Mouse (Mus musculus) forebrain, embryonic 13.5 days (tissue): Measurements from ENCODE around the gene Cdh12. TPM values are rescaled to one million over a fixed set of nuclear protein-coding genes. Genes with fewer than 3 reads are reported as not detected.
"Not testable (repeated sequence)": the region's sequence is repeated elsewhere in the genome, so short reads cannot be mapped to it uniquely, and the experiment has no call there.

ENCODE experiments used
- ATAC-seq: fragments of 200-750 bp; cut with Nextera tagmentation; 2 replicates; pipeline ENCODE4 v1.8.0; 2017
- H3K27ac ChIP-seq: fragments of 300-500 bp; sonication (generic); 2 replicates; pipeline ENCODE4 v1.5.1; 2015; ENCODE audit warnings: inconsistent platforms, mild to moderate bottlenecking, moderate library complexity
- H3K27me3 ChIP-seq: fragments of 300-500 bp; sonication (generic); 2 replicates; pipeline ENCODE4 v1.6.1; 2015; ENCODE audit warnings: mild to moderate bottlenecking, inconsistent platforms
- H3K36me3 ChIP-seq: fragments of 300-500 bp; sonication (generic); 2 replicates; pipeline ENCODE4 v1.6.1; 2015; ENCODE audit warnings: mild to moderate bottlenecking, inconsistent platforms; ENCODE audit not compliant: poor library complexity, severe bottlenecking
- H3K4me1 ChIP-seq: fragments of 300-500 bp; sonication (generic); 2 replicates; pipeline ENCODE4 v1.6.1; 2015; ENCODE audit warnings: inconsistent platforms
- H3K4me2 ChIP-seq: fragments of 300-500 bp; sonication (generic); 2 replicates; pipeline ENCODE4 v1.6.1; 2015; ENCODE audit warnings: inconsistent platforms, mild to moderate bottlenecking, moderate library complexity
- H3K4me3 ChIP-seq: fragments of 300-500 bp; sonication (generic); 2 replicates; pipeline ENCODE4 v1.5.1; 2015; ENCODE audit warnings: mild to moderate bottlenecking, inconsistent platforms
- H3K9ac ChIP-seq: fragments of 300-500 bp; sonication (generic); 2 replicates; pipeline ENCODE4 v1.6.1; 2015; ENCODE audit warnings: mild to moderate bottlenecking, inconsistent platforms
- H3K9me3 ChIP-seq: fragments of 300-500 bp; sonication (generic); replicated peaks from 2 replicates; pipeline ENCODE4 v1.6.1; 2016; ENCODE audit warnings: inconsistent platforms
- WGBS: fragments of 180-500 bp; shearing (Covaris S2); methylation state at CpG from one replicate; pipeline ENCODE4 v1.1.7; 2015; 5-methylcytosine and 5-hydroxymethylcytosine counted together
- polyA plus RNA-seq: library from polyadenylated mRNA; unstranded; fragments of >200 nt; fragmentation: Nextera tagmentation; extraction: Ambion mirVana; gene quantifications from 2 replicates; pipeline ENCODE4 v1.2.1, GENCODE M21; 2015

Gene Cdh12
- polyA plus RNA-seq, 1 experiment from 2014 or later = 2.1 TPM

DNA sequence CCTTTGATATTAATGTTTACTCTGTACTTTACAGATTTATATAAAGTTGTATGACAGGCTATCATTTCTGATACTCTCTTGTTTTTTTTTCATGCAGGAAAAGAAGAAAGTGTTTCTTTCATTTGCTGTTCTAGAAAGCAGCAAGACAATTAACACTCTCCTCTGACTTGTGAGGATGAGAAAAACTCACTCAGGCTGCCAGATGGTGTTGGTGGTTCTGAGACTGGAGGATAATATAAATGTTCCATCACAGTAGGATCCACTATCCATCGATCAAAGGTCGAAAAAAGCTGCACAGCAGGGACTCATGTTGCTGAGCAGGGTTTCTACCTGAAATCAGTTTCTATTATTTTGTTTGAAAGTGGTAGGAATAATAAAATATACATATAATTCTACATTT, 185.5 kb downstream of the Cdh12 start:
- ATAC-seq = no peak
- H3K27me3 ChIP-seq = no peaks in the 10 kb centered on the region
- no peaks in the 10 kb centered on the region for H3K9me3 ChIP-seq
- H3K9ac ChIP-seq = no peak overlapping the region
- 71% methylated on average over 2 of the region's 2 CpGs for WGBS
- H3K36me3 ChIP-seq = no peaks in the 10 kb centered on the region
- H3K4me2 ChIP-seq = no peak overlapping the region
- H3K27ac ChIP-seq = no peak overlapping the region
- H3K4me1 ChIP-seq = no peaks in the 10 kb centered on the region
- H3K4me3 ChIP-seq = no peak overlapping the region

DNA sequence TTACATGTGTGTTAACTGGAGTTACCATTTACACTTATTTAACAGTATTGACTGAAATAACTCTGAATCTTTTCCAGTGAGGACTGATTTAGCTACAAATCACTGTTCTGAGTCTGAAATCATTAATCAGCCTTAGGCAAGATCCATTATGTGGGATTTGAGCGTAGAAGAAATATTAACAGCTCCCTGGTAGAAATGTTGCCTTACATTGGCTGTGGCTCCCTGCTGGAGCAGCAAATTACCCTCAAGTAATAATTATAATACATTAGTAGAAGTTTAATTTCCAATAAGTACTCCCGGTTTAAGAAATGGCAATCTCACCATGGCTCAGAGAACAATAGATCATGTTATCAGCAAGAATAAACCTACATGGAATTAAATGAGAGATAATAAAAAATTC, 190.1 kb downstream of the Cdh12 start:
- no peak for ATAC-seq
- Histone ChIP-seq H3K9me3 (no peaks in the 10 kb centered on the region), H3K4me2 (no peak overlapping the region), H3K4me3 (no peak overlapping the region), H3K36me3 (no peaks in the 10 kb centered on the region), H3K27ac (no peak overlapping the region), H3K27me3 (no peaks in the 10 kb centered on the region), H3K4me1 (no peaks in the 10 kb centered on the region), H3K9ac (no peak overlapping the region)
- 76% methylated on average over 2 of the region's 2 CpGs for WGBS

DNA sequence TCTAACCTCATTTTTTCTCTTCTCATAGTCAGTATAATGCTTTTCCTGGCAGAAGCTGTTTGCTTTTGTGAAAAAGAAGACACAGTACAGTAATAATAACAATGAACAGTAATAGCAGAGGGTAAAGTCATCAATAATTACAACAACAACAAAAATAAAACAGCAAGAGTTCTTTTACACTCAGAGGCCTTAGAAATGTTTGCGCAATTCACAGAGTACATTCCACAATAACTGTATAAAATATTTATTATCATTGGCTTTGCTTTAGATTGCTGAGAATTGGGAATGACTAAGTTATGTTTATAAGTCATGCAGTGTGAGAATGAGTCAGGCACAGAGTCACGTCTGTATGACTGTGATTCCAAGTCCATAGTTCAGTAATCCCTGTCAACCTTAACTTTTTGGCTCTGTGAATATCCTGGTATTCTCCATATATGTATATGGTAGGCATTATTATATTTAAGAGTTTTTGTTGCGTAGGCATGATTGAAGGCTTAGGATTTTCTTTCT, 193.9 kb downstream of the Cdh12 start:
- Histone ChIP-seq H3K27me3 (no peaks in the 10 kb centered on the region), H3K27ac (no peak overlapping the region), H3K36me3 (no peaks in the 10 kb centered on the region), H3K4me1 (no peaks in the 10 kb centered on the region), H3K9ac (no peak overlapping the region), H3K9me3 (no peaks in the 10 kb centered on the region), H3K4me2 (no peak overlapping the region), H3K4me3 (no peak overlapping the region)
- 90% methylated on average over 3 of the region's 3 CpGs for WGBS
- no peak for ATAC-seq

DNA sequence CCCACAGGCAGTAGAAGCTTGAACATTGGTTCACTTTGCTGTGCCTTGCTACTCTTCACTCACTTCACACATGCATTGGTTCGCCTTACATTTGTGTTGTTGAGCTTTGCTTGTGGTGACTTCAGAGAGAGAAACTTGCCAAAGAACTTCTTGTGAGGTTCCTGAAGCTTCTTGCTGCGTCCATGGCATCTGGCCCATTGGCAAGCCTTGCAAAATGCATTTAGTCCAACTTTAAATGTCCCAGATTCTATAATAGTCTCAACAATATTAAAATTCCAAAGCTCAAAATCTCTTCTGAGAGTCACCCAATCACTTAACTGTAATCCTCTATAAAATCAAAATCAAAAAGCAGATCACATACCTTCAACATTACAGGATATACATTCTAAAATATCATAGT, 211.2 kb downstream of the Cdh12 start:
- H3K27me3 ChIP-seq = no peaks in the 10 kb centered on the region
- H3K27ac ChIP-seq = no peak overlapping the region
- 71% methylated on average over 2 of the region's 2 CpGs for WGBS
- no peaks in the 10 kb centered on the region for H3K4me1 ChIP-seq
- no peak for ATAC-seq
- no peak overlapping the region for H3K9ac ChIP-seq
- no peaks in the 10 kb centered on the region for H3K36me3 ChIP-seq
- H3K4me3 ChIP-seq = no peak overlapping the region
- no peaks in the 10 kb centered on the region for H3K9me3 ChIP-seq
- H3K4me2 ChIP-seq = no peak overlapping the region

DNA sequence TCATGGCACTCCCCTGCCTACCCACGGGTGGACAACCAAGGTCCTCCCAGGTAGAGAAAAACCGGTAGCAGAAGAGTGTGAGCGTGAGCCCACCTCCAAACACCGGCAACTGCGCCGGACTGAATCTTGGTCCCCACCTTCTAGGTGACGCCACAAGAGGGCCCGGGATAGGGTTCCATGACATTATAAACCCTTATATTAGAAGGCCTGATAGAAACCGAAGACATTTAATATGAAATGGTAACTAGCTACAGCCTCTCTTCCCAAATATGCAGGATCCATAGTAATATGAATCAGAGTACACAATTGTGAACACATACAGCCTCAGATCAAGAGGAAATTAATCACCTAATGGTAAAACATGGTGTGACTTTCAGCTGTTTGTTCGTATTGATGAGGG, 217.6 kb downstream of the Cdh12 start, which contains the start of gene Acot10:
Gene Acot10 (minus strand): TSS at position 101 of the 400 bp plus-strand sequence.
- Histone ChIP-seq H3K9ac (no peak within 1 kb of the TSS), H3K27me3 (no peaks in the 10 kb centered on the region), H3K9me3 (no peaks in the 10 kb centered on the region), H3K4me3 (no peak within 1 kb of the TSS), H3K4me1 (no peaks in the 10 kb centered on the region), H3K4me2 (no peak within 1 kb of the TSS), H3K36me3 (no peaks in the 10 kb centered on the region), H3K27ac (no peak within 1 kb of the TSS)
- ATAC-seq = no peak
- WGBS = 90% methylated on average over 10 of the region's 10 CpGs

DNA sequence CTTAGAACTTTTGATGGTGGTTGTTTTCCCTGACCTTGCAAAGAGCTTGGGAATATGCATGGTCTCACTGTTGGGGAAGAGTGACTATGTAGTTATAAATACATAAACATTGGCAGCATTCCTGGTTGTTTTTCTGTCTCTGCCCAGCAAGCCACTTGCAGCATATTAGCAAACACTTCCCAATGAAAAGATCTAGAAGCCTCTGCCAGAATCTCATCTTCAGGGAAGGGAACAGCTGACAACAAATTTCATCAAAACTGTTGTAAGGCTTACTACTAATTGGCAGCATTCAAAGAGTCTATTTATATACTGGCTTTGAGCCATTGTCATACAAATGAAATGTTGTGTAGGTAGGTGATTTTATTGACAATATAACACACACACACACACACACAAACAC, 218.3 kb downstream of the Cdh12 start:
- H3K27ac ChIP-seq = no peak overlapping the region

DNA sequence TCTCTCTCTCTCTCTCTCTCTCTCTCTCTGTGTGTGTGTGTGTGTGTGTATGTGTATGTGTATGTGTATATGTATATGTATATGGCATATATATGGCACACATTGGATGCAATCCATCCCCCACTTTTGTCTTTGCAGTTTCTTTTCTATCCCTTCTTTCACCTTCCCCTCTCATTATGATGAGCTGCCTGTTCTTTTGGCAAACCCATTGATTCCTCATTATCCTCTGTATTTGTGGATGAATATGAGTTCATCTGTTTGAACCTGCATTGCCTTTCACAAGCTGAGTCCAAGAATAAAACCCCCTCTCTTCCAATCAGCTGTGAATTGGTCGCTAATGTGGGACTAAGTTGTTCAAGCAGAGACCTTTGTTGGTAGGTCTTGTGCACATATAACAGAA, 218.9 kb downstream of the Cdh12 start:
- ATAC-seq = peak; percentile 16; the same call in 1 of the 2 replicates

More for the DNA sequence above, 218.3 kb downstream of the Cdh12 start:
- H3K4me3 ChIP-seq = no peak overlapping the region
- H3K9me3 ChIP-seq = no peaks in the 10 kb centered on the region
- H3K27me3 ChIP-seq = no peaks in the 10 kb centered on the region
- no peaks in the 10 kb centered on the region for H3K4me1 ChIP-seq
- H3K4me2 ChIP-seq = no peak overlapping the region
- ATAC-seq = peak; percentile 61
- no peaks in the 10 kb centered on the region for H3K36me3 ChIP-seq
- H3K9ac ChIP-seq = no peak overlapping the region

DNA sequence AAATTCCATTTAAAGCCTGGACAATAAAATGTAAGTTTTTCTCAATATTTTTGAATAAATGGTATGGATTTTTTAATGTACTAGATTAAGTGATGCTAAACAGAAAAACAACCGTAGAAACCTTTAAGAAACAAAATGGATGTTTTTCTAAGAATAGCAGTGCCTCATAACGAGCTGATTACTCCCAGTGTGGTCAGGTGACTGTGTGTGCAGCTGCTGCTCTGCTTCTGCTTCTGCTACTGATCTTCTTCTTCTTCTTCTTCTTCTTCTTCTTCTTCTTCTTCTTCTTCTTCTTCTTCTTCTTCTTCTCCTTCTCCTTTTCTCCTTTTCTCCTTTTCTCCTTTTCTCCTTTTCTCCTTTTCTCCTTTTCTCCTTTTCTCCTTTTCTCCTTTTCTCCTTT, 220.4 kb downstream of the Cdh12 start:
- 54% methylated on average over 2 of the region's 2 CpGs for WGBS
- not testable (repeated sequence) for H3K4me2 ChIP-seq, H3K4me1 ChIP-seq, H3K27ac ChIP-seq, H3K9me3 ChIP-seq, H3K27me3 ChIP-seq, H3K9ac ChIP-seq, H3K4me3 ChIP-seq, H3K36me3 ChIP-seq, ATAC-seq

More for the DNA sequence above, 218.9 kb downstream of the Cdh12 start:
- Histone ChIP-seq H3K4me2 (no peak overlapping the region), H3K9ac (no peak overlapping the region), H3K27ac (no peak overlapping the region), H3K36me3 (no peaks in the 10 kb centered on the region), H3K4me3 (no peak overlapping the region), H3K4me1 (no peaks in the 10 kb centered on the region), H3K9me3 (no peaks in the 10 kb centered on the region), H3K27me3 (no peaks in the 10 kb centered on the region)
- 48% methylated on average over 1 of the region's 1 CpGs for WGBS

DNA sequence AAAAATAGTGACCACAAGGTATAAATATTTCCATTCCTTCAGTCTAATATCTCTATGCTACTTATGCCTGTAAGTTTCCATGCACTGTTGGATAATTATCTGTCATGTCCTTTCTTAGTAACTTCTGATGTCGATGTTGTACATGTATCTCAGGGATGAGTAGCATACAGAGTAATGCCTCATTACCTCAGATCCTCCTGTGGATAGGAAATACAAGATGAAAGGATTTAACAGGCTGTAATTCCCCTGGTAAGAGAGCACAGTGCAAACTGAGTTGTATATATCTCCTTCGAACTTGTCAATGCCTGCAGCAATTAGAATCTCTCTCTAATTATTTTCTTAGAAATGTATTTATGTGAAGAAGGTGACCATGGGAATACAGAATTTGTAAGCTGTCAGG, 233.7 kb downstream of the Cdh12 start:
- Histone ChIP-seq H3K4me1 (no peaks in the 10 kb centered on the region), H3K4me3 (no peak overlapping the region), H3K36me3 (no peaks in the 10 kb centered on the region), H3K9me3 (no peaks in the 10 kb centered on the region), H3K27ac (no peak overlapping the region), H3K4me2 (no peak overlapping the region), H3K9ac (no peak overlapping the region), H3K27me3 (no peaks in the 10 kb centered on the region)
- ATAC-seq = no peak
- 77% methylated on average over 2 of the region's 2 CpGs for WGBS

DNA sequence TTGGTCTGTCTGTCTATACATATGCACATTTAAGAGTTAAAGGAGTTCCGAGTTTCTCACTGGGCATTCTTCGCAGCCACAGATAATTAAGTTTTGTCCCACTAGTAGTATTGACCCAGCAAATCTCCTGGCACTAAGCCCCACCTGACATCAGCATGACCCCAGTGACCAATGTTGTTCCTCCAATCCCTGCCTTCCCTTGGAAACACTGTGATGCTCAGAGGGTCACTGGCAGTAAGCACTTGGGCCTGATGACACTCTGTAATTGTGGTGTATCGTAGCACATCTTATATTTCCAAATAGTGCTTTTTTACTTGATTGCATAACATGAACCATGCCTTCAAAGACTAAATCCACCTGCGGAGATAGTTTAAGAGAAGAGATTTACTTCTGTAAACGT, 235.1 kb downstream of the Cdh12 start:
- 55% methylated on average over 5 of the region's 5 CpGs for WGBS
- H3K4me1 ChIP-seq = no peaks in the 10 kb centered on the region

DNA sequence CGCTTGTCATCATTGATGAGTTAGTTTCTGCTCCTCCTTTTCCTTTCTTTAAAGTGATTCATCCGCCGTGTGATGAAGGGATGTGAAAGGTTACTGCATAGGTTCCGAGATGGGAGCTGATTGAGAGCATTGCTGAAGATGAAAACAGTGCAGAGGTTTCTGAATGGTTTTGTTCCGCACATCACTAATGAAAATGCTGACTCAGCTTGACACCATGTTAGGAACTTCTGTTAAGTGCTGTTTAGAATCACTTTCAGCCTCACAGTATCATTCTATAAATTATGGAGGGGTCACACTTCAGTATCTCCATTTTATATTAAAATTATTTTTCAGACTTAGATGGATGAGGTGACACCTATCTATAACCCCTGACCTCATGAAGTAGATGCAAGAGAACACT, 247.2 kb downstream of the Cdh12 start:
- 89% methylated on average over 5 of the region's 5 CpGs for WGBS
- Histone ChIP-seq H3K4me2 (no peak overlapping the region), H3K9me3 (no peaks in the 10 kb centered on the region), H3K36me3 (no peaks in the 10 kb centered on the region), H3K4me3 (no peak overlapping the region), H3K27ac (no peak overlapping the region), H3K4me1 (no peaks in the 10 kb centered on the region), H3K9ac (no peak overlapping the region), H3K27me3 (no peaks in the 10 kb centered on the region)
- no peak for ATAC-seq

More for the DNA sequence above, 235.1 kb downstream of the Cdh12 start:
- Histone ChIP-seq H3K27me3 (no peaks in the 10 kb centered on the region), H3K9me3 (no peaks in the 10 kb centered on the region), H3K4me2 (no peak overlapping the region), H3K27ac (no peak overlapping the region), H3K4me3 (no peak overlapping the region), H3K36me3 (no peaks in the 10 kb centered on the region), H3K9ac (no peak overlapping the region)
- no peak for ATAC-seq

DNA sequence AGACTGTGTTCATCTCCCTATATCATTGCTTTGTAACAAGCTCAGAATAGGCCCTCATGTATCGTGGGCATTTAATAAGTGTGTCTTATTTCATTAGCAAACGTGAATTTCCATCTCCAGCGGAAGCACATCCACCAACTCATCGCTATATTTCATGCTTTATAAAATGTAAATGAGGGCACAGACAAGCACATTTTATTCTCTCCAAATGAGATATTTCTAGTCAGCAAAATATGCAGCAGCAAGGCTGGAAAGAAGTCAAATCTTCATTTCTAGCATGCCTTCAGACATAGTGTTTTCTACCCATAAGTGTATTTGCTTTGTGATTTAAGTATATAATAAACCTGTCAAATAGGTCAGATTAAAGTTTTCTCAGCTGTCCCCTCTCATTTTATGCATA, 262.8 kb downstream of the Cdh12 start:
- Histone ChIP-seq H3K27me3 (no peaks in the 10 kb centered on the region), H3K36me3 (no peaks in the 10 kb centered on the region), H3K9me3 (no peaks in the 10 kb centered on the region), H3K27ac (no peak overlapping the region), H3K4me2 (no peak overlapping the region), H3K4me3 (no peak overlapping the region), H3K9ac (no peak overlapping the region), H3K4me1 (no peaks in the 10 kb centered on the region)
- 88% methylated on average over 4 of the region's 4 CpGs for WGBS
- no peak for ATAC-seq

DNA sequence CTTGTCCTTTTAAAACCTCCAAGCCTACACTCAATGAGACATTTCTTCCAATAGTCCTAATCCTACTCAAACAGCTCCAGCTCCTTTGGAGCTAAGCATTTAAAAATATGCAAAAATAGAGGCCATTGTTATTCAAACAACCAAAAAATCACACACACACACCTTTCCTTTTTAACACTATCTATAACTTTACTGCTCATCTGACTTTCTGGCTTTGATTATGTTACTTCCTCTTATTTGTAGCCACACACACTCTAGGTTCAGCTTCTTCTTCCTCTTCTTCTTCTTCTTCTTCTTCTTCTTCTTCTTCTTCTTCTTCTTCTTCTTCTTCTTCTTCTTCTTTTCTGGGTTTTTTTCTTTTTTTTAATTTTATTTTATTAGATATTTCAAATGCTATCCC, 323.2 kb downstream of the Cdh12 start:
- no peaks in the 10 kb centered on the region for H3K4me1 ChIP-seq
- no peak overlapping the region for H3K4me3 ChIP-seq
- no peak overlapping the region for H3K4me2 ChIP-seq
- no peaks in the 10 kb centered on the region for H3K27me3 ChIP-seq
- H3K27ac ChIP-seq = no peak overlapping the region
- H3K36me3 ChIP-seq = no peaks in the 10 kb centered on the region
- no peak overlapping the region for H3K9ac ChIP-seq
- ATAC-seq = no peak
- no peaks in the 10 kb centered on the region for H3K9me3 ChIP-seq
